Mouse (Mus musculus) cerebellum, adult 9-10 months (tissue): ENCODE data around the gene Ptges.

Source experiments
- DNase-seq: peaks from one replicate; pipeline ENCODE4 v3.0.0; 2022

Ptges gene

GRCm38 (mm10) chr2:30897291-30897690 lies 32.4 kb downstream of the Ptges start:
- no peak for DNase-seq

GRCm38 (mm10) chr2:30893946-30894345 lies 35.7 kb downstream of the Ptges start:
- no peak for DNase-seq

GRCm38 (mm10) chr2:30893399-30893798 lies 36.3 kb downstream of the Ptges start:
- DNase-seq = no peak

- DNase-seq = peak; percentile 26
These were observed 38.7 kb downstream of the Ptges start for GRCm38 (mm10) chr2:30891002-30891401.

- DNase-seq = peak; percentile 62
These were observed 44.1 kb downstream of the Ptges start for GRCm38 (mm10) chr2:30885453-30886163.

- no peak for DNase-seq
These were observed 44.8 kb downstream of the Ptges start for GRCm38 (mm10) chr2:30884852-30885373.

GRCm38 (mm10) chr2:30881215-30881614 lies 48.4 kb downstream of the Ptges start:
- no peak for DNase-seq

- DNase-seq = no peak
These were observed 50.2 kb downstream of the Ptges start for GRCm38 (mm10) chr2:30879481-30879880.

GRCm38 (mm10) chr2:30875621-30876432 lies 53.8 kb downstream of the Ptges start:
- DNase-seq = no peak

- no peak for DNase-seq
These were observed 54.6 kb downstream of the Ptges start for GRCm38 (mm10) chr2:30875096-30875495.

GRCm38 (mm10) chr2:30874445-30874844 lies 55.2 kb downstream of the Ptges start:
- DNase-seq = no peak

GRCm38 (mm10) chr2:30872669-30873068 lies 57.0 kb downstream of the Ptges start:
- no peak for DNase-seq

GRCm38 (mm10) chr2:30870863-30871262 lies 58.8 kb downstream of the Ptges start:
- peak; percentile 26 for DNase-seq

GRCm38 (mm10) chr2:30865426-30865825 lies 64.2 kb downstream of the Ptges start:
- no peak for DNase-seq

GRCm38 (mm10) chr2:30864968-30865381 lies 64.7 kb downstream of the Ptges start:
- no peak for DNase-seq

- no peak for DNase-seq
These were observed 66.1 kb downstream of the Ptges start for GRCm38 (mm10) chr2:30863574-30863973.

GRCm38 (mm10) chr2:30862081-30862480 lies 67.6 kb downstream of the Ptges start:
- no peak for DNase-seq

GRCm38 (mm10) chr2:30859782-30860181 lies 69.9 kb downstream of the Ptges start:
- no peak for DNase-seq

- DNase-seq = no peak
These were observed 72.6 kb downstream of the Ptges start for GRCm38 (mm10) chr2:30857076-30857475.

GRCm38 (mm10) chr2:30852771-30853313 lies 76.8 kb downstream of the Ptges start:
- no peak for DNase-seq

- no peak for DNase-seq
These were observed 79.1 kb downstream of the Ptges start for GRCm38 (mm10) chr2:30850581-30850980.

GRCm38 (mm10) chr2:30848184-30848583 lies 81.5 kb downstream of the Ptges start:
- DNase-seq = no peak

GRCm38 (mm10) chr2:30846723-30847122 lies 82.9 kb downstream of the Ptges start:
- no peak for DNase-seq

- DNase-seq = no peak
These were observed 83.4 kb downstream of the Ptges start for GRCm38 (mm10) chr2:30846236-30846635.
